Mouse (Mus musculus) spleen, adult 2 months (tissue): ENCODE results near the gene Ace3. TPM values are rescaled to one million over a fixed set of nuclear protein-coding genes. Genes with fewer than 3 reads are reported as not detected.

Source experiments
- DNase-seq, 2 experiments: peaks; one replicate each; pipeline versions ENCODE4 v3.0.0 to v3.0.0-alpha.2; 2012 to 2021; ENCODE audit warnings: low spot score in 2 of 2, low read depth in 1 of 2
- H3K27ac ChIP-seq: fragments of 200-500 bp; 2 replicates; pipeline ENCODE4 v1.5.1; 2012; ENCODE audit warnings: low read length, inconsistent platforms; ENCODE audit not compliant: insufficient read depth
- H3K27me3 ChIP-seq: fragments of 200-500 bp; 2 replicates; pipeline ENCODE4 v1.6.1; 2012; ENCODE audit warnings: mild to moderate bottlenecking, moderate library complexity, low read length, inconsistent platforms; ENCODE audit not compliant: control insufficient read depth, insufficient read depth
- H3K36me3 ChIP-seq: fragments of 200-500 bp; 2 replicates; pipeline ENCODE4 v1.6.1; 2012; ENCODE audit warnings: mild to moderate bottlenecking, low read length, inconsistent platforms; ENCODE audit not compliant: control insufficient read depth, insufficient read depth
- H3K4me1 ChIP-seq: fragments of 200-500 bp; 2 replicates; pipeline ENCODE4 v1.6.1; 2011; ENCODE audit warnings: inconsistent platforms; ENCODE audit not compliant: control insufficient read depth, insufficient read depth, insufficient read length
- H3K4me3 ChIP-seq: fragments of 200-500 bp; 2 replicates; pipeline ENCODE4 v1.5.1; 2011; ENCODE audit warnings: mild to moderate bottlenecking, inconsistent platforms; ENCODE audit not compliant: insufficient read depth, insufficient read length; ENCODE audit errors: extremely low read depth
- CTCF ChIP-seq: fragments of 200-500 bp; IDR thresholded peaks from 2 replicates; pipeline ENCODE4 v1.5.1; 2011; ENCODE audit warnings: mild to moderate bottlenecking, inconsistent platforms; ENCODE audit not compliant: insufficient read depth, insufficient read length, insufficient replicate concordance; ENCODE audit errors: extremely low read depth
- POLR2A ChIP-seq: fragments of 200-500 bp; IDR thresholded peaks from 2 replicates; pipeline ENCODE4 v1.6.1; 2011; ENCODE audit warnings: low read depth, low read length, inconsistent platforms
- WGBS: fragments of 180-500 bp; shearing (Covaris S2); methylation state at CpG from one replicate; pipeline ENCODE4 v1.1.7; 2018; 5-methylcytosine and 5-hydroxymethylcytosine counted together
- polyA plus RNA-seq: library from polyadenylated mRNA; depleted of rRNA; stranded (reverse); fragments of >200 nt; gene quantifications from 2 replicates; pipeline ENCODE4 v1.2.3, GENCODE M21; 2012

The Ace3 gene
- polyA plus RNA-seq, 1 experiment = not detected

DNA sequence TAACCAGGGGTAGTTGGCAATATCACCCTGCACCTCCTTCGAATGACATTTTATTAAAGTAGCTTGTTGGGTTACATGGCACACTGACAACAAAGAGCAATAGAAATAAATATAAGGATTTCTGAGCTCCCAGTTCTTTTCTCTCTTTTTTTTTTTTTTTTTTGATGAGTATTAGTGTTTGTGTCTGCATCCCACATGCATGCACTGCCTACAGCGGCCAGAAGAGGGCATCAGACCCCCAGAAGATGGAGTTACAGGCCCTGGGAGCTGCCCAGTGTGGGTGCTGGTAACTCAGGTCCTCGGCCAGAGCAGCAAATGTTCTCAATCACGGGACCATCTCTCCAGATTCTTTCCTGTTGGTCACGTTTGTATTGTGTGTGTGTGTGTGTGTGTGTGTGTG, 29.8 kb upstream of the Ace3 start:
- Histone ChIP-seq H3K27ac (no peak overlapping the region), H3K4me3 (no peak overlapping the region), H3K4me1 (peaks cover 8% of the 10 kb centered on the region; the same call in 1 of the 2 replicates), H3K27me3 (peaks cover 8% of the 10 kb centered on the region; the same call in 1 of the 2 replicates), H3K36me3 (no peaks in the 10 kb centered on the region)
- no peak for DNase-seq
- 76% methylated on average over 5 of the region's 5 CpGs for WGBS
- TF ChIP-seq POLR2A = no peak
- no peak for TF ChIP-seq CTCF

DNA sequence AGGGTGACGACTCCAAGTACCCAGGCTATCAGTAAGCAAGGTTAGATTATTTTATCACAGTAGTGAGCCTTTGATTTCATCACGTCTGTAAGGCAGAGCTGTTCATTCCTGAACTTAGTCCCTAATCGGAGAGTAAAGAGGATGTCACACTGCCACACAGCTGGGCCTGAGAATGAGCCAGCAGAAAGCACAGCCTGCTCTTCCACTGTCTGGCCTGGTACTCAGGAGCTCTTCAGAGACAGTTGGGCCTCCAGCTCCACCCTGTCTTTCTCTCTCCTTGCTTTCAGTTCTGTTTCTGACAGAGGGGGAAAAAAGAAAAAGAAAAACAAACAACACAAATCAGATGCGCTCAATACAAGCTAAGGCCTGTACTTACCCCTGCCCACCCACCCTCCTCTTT, 28.2 kb upstream of the Ace3 start:
- Histone ChIP-seq H3K27me3 (peaks cover 8% of the 10 kb centered on the region; the same call in 1 of the 2 replicates), H3K27ac (no peak overlapping the region), H3K36me3 (no peaks in the 10 kb centered on the region), H3K4me3 (no peak overlapping the region), H3K4me1 (peaks cover 6% of the 10 kb centered on the region; the same call in 1 of the 2 replicates)
- TF ChIP-seq POLR2A (no peak), CTCF (no peak)
- WGBS = 79% methylated on average over 4 of the region's 4 CpGs
- no peak for DNase-seq

DNA sequence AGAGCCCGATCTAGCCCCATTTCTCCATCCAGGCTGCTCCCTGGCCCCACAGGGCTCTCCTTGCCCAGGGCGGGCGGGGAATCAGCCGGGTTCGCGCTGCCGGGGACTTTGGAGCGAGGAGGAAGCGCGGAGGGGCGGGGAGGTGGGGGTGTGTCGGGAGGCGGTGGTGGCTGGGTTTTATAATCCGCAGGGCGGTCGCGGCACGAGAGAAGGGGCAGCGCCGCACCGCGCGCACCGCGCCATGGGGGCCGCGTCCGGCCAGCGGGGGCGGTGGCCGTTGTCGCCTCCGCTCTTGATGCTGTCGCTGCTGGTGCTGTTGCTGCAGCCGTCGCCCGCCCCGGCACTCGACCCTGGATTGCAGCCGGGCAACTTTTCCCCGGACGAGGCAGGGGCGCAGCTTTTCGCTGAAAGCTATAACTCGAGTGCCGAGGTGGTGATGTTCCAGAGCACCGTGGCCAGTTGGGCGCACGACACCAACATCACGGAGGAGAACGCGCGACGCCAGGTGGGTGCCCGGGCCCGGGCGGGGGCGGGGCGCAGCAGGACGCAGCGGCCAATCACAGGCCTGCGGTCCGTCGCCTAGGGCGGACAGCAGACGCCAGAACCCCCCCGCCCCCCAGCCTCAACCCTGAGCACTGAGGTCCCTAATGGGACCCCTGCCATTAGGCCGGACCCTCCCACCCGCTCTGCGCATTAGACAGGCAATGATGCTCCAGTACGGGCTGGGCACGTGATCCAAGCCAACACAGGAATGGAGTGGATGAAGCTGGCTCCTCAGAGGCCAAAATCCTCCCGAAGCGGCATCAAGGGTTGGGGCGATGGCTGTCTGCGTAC, 26.5 kb upstream of the Ace3 start, which contains the start of gene Ace:
Gene Ace, plus strand, starts transcription at position 205 of the 834 bp plus-strand sequence.
- no peaks in the 10 kb centered on the region for H3K36me3 ChIP-seq
- TF ChIP-seq CTCF (no peak), POLR2A (no peak)
- H3K27me3 ChIP-seq = peaks cover 8% of the 10 kb centered on the region; the same call in 1 of the 2 replicates
- peak within 1 kb of the TSS; percentile 46; the same call in 1 of the 2 replicates for H3K4me3 ChIP-seq
- no peak within 1 kb of the TSS for H3K27ac ChIP-seq
- peaks cover 6% of the 10 kb centered on the region; the same call in 1 of the 2 replicates for H3K4me1 ChIP-seq
- 4% methylated on average over 70 of the region's 76 CpGs for WGBS
- DNase-seq = no peak

DNA sequence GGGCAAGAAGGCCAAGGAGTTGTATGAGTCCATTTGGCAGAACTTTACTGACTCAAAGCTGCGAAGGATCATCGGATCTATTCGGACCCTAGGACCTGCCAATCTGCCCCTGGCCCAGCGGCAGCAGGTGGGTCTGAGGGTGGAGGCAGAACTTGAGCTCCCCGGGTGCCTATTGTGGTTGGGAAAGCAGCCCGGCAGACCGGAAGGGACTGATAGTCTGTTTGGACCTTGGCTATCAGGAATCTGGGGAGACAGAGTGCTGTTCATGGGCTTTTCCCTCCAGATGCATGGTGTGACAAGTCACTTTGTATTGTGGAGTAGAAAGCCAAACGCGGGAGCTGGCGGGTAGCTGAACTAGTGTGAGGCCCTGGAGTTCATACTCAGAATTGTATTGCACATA, 25.5 kb upstream of the Ace3 start:
- Histone ChIP-seq H3K4me1 (peaks cover 6% of the 10 kb centered on the region; the same call in 1 of the 2 replicates), H3K36me3 (no peaks in the 10 kb centered on the region), H3K27ac (no peak overlapping the region), H3K27me3 (peaks cover 8% of the 10 kb centered on the region; the same call in 1 of the 2 replicates), H3K4me3 (no peak overlapping the region)
- WGBS = 50% methylated on average over 10 of the region's 10 CpGs
- no peak for DNase-seq
- TF ChIP-seq CTCF (no peak), POLR2A (no peak)

DNA sequence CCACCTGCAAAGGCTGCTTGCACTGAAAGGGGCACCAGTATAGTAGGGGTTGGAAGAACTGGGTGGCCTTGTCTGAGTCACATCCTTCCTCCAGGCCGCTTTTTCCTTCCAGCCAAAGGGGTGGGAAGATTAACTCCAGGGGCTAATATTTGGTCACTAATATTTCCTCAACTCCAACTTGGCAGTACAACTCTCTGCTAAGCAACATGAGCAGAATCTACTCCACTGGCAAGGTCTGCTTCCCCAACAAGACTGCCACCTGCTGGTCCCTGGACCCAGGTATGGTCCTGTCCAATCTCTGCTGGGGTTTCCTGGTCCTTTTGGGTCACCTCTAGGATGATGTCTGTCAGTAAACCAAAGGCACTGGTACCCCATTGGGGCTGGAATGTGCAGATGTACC, 25.0 kb upstream of the Ace3 start:
- DNase-seq = peak in 1 of 2 experiments; percentile 17
- 33% methylated on average over 1 of the region's 1 CpGs for WGBS
- no peak overlapping the region for H3K27ac ChIP-seq
- peaks cover 8% of the 10 kb centered on the region; the same call in 1 of the 2 replicates for H3K27me3 ChIP-seq
- H3K36me3 ChIP-seq = no peaks in the 10 kb centered on the region
- TF ChIP-seq POLR2A (no peak), CTCF (peak; percentile 19; the same call in 1 of the 2 replicates)
- H3K4me1 ChIP-seq = peaks cover 6% of the 10 kb centered on the region; the same call in 1 of the 2 replicates
- H3K4me3 ChIP-seq = no peak overlapping the region

DNA sequence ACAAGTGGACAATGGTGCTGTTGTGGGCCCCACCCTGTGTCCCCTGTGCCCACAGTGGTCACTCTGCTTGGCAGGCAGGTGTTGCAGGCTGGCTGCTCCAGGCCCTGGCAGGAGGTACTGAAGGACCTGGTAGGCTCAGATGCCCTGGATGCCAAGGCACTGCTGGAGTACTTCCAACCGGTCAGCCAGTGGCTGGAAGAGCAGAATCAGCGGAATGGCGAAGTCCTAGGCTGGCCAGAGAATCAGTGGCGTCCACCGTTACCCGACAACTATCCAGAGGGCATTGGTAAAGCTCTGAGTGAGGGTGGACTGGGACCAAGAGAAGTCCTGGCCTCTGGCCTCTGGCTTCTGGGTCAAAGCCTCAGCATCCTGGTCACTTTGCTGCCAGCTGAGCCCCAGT, 19.9 kb upstream of the Ace3 start:
- no peaks in the 10 kb centered on the region for H3K4me1 ChIP-seq
- no peak overlapping the region for H3K4me3 ChIP-seq
- no peak overlapping the region for H3K27ac ChIP-seq
- DNase-seq = no peak
- H3K27me3 ChIP-seq = no peaks in the 10 kb centered on the region
- WGBS = 94% methylated on average over 6 of the region's 6 CpGs
- no peaks in the 10 kb centered on the region for H3K36me3 ChIP-seq
- no peak for TF ChIP-seq CTCF
- TF ChIP-seq POLR2A = no peak

DNA sequence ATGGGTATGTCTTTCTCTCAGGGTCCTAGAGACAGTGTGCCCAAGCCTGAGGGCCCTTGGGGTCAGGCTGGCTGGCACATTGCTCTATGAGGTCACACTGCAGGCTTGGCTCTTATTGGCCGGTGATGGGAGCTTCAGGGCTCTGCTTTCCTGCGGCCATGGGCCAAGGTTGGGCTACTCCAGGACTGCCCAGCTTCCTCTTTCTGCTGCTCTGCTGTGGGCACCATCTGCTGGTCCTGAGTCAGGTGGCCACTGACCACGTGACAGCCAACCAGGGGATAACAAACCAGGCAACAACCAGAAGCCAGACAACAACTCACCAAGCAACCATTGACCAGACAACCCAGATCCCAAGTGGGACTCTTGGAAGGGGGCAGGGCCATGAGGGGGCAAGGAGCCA, 19.4 kb upstream of the Ace3 start:
- Histone ChIP-seq H3K4me3 (no peak overlapping the region), H3K27ac (no peak overlapping the region), H3K36me3 (no peaks in the 10 kb centered on the region), H3K4me1 (no peaks in the 10 kb centered on the region), H3K27me3 (no peaks in the 10 kb centered on the region)
- no peak for DNase-seq
- no peak for TF ChIP-seq POLR2A
- no peak for TF ChIP-seq CTCF
- WGBS = 51% methylated on average over 3 of the region's 3 CpGs
